Mouse (Mus musculus) thymus, postnatal 4 days (tissue): ENCODE results near the gene Ccng2.
A peak's percentile ranks its signal among the peaks of the same experiment; 100 is the strongest.

Experiments used
- DNase-seq: peaks from one replicate; pipeline ENCODE4 v3.0.0; 2021

Ccng2 gene

GRCm38 (mm10) chr5:93263396-93264075 is 3.5 kb upstream of the Ccng2 start:
- DNase-seq, result peak; percentile 46

GRCm38 (mm10) chr5:93264136-93264700 is 2.8 kb upstream of the Ccng2 start:
- no peak for DNase-seq

GRCm38 (mm10) chr5:93265164-93265800 is 1.8 kb upstream of the Ccng2 start:
- peak; percentile 25 for DNase-seq

GRCm38 (mm10) chr5:93265801-93266580 is 1.1 kb upstream of the Ccng2 start:
- DNase-seq, result no peak

GRCm38 (mm10) chr5:93267851-93268606 is 972 bp downstream of the Ccng2 start:
- DNase-seq, result peak; percentile 93

- no peak for DNase-seq
These were observed 3.0 kb downstream of the Ccng2 start for GRCm38 (mm10) chr5:93270095-93270494.

- DNase-seq, result no peak
These were observed 3.7 kb downstream of the Ccng2 start for GRCm38 (mm10) chr5:93270721-93271120.

DNA sequence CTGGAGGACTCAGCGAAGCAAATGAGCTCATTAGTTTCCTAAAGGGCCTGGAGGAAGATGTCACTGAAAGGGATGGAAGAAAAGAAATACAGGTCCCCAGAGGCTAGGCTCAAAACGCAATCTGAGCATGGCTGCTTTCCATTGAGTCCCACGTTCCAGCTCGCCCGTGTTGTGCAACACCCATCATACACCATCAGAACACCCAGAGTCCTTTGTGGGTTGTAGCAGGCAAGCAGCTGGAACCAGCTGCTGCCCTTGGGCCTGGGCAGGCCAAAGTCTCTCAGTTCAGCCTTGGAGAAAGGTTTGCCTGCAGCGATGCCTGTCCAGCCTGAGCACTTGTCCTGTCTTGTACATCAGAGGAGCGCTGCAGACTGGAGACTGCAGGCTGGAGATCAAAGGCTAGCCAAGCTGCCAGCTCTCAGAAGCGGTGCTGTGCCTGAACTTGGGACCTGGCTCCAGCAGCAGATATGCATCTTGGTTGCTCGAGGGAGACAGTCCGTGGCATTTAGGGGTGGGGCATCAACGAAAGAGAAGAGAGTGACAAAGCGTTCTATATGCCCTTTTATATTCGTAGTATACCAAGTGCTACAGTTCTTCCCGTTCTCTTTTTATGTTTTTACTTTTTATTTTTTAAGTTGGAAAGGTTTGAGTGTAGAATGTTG is 15.5 kb downstream of the Ccng2 start:
- no peak for DNase-seq

- no peak for DNase-seq
These were observed 16.1 kb downstream of the Ccng2 start for GRCm38 (mm10) chr5:93283109-93283508.

- no peak for DNase-seq
These were observed 21.5 kb downstream of the Ccng2 start for GRCm38 (mm10) chr5:93288553-93288952.

- DNase-seq, result no peak
These were observed 23.2 kb downstream of the Ccng2 start for GRCm38 (mm10) chr5:93290282-93290681.

DNA sequence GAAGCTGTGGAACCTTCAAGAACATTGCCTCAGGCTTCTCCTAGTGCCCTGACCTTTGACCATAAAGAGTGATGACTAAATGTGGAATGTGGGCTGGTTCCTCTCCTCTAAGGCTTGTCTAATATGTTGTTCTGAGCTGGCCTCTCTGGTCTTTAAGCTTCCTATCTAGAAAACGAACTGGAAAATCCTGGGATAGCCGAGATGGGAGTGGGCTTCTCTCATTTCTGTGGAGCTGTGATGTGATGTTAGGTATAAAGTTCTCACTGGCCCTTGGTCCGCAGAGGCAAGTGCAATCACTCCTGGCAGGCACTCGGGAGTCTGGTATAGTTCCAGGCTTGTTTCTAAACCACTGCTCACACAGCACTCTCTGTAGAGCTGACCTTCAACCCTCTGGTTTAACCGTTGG is 29.3 kb downstream of the Ccng2 start:
- DNase-seq, result no peak

DNA sequence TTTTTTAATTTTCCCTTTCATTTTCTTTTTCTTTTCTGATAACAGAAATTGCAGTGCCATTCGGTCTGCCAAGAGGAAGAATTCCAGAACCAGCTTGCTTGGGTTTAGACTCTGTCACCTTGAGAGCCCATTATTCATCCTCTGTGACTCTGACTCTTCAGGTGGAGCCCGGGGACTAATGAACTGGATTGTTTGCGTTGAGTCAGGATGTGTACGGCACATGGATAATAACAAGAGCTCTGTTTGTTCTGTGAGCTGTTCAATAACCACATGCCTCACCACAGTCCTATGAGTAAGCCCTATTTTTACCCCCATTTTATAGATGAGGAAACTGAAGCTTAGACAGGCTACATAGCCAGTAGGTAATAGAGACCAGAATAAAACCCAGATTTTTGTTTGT is 29.7 kb downstream of the Ccng2 start:
- DNase-seq, result no peak

DNA sequence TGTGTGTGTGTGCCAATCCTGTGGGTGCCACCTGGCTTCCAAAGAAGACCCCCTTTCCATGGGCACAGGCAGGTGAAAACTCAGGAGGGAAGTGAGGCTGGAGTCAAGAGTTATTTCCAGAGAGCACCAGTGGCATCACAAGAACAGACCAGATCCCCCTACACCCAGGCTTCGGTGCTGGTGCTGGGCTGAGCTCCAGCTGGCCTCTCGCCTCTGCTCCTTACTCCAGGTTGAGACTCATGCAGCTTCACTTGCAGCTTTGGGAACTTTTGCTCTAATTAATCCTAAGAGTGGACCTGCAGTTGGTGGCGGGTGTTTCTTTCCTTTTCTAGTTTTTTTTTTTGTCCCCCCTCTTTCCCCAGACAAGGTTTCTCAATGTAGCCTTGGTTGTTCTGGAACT is 30.3 kb downstream of the Ccng2 start:
- DNase-seq, result no peak

DNA sequence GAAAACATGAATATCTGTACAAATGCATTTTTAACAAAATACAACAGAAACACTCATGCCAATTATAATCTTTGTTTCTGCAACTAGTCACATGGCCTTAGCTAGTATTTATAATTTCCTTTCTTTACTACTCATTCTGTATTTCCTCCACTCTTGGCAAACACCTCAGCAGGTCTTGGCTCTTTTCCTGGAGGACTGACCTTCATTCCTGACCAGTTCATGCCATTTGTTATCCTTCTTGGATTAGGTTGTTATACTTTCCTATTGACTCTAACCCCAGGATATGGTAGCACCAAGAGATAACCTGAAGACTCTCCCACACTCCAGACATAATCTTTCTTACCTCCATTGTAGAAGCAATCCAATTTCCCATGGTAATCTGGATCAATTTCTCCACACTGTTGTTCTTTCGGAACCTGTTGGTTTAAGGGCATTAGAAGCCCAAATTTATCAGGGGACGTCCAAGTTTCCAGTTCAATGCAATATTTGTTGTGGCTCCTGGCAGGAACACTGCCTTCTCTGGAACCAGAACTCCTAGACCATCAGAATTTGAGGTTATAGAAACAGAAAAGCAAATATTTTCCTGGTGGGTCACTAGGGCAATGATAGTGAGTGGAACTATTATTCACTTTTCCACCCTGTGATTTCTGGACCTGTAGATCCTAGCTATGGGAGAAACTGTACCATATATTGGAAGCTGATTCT is 38.2 kb downstream of the Ccng2 start:
- DNase-seq, result no peak

- no peak for DNase-seq
These were observed 41.9 kb downstream of the Ccng2 start for GRCm38 (mm10) chr5:93308909-93309308.

DNA sequence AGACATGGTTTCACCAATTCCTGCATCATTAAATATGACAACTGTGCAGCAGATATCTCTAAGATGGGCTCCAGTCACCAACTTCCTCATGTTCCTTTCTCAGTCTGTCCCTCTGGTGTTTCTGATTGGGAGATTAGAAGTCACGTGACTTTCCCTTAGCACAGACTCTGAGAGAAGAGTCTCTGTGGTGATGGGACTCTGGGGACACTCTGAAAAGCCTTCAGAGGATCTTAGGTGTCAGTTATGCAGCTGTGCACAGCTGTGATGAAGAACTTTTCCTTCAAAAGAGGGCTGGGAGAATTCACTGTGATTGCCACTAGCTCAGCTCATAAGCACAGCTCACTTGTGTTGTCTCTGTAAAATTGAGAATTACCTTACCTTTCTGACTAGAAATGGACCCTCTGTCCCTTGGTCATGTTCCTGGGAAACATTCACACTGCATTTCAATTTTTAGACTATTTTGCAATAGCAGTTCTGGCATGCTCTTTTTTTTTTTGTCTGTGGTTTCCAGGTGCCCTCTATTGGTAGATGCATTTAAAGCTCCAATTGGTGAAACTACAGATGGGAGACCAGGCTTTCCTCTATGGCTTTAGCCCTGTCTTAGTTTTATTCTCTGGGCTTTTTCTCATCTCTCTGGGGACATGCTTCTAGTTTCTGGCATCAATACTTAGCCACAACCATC is 56.4 kb downstream of the Ccng2 start:
- DNase-seq, result no peak
